Mouse (Mus musculus) limb, embryonic 14.5 days (tissue): ENCODE measurements around the gene Pltp. TPM values are rescaled to one million over a fixed set of nuclear protein-coding genes. Genes with fewer than 3 reads are reported as not detected.

Experiments used
- ATAC-seq: fragments of 200-750 bp; cut with Nextera tagmentation; 2 replicates; pipeline ENCODE4 v1.8.0; 2017; ENCODE audit warnings: low read depth, moderate number of reproducible peaks, moderate TSS enrichment; ENCODE audit not compliant: low FRiP score
- DNase-seq: peaks from one replicate; pipeline ENCODE4 v3.0.0-alpha.2; 2015; ENCODE audit warnings: low spot score
- H3K27ac ChIP-seq: fragments of 300-500 bp; sonication (generic); replicated peaks from 2 replicates; pipeline ENCODE4 v1.5.1; 2014; ENCODE audit warnings: low read depth, mild to moderate bottlenecking, low read length, moderate library complexity, mixed read lengths
- H3K27me3 ChIP-seq: fragments of 300-500 bp; sonication (generic); 2 replicates; pipeline ENCODE4 v1.6.1; 2014; ENCODE audit warnings: low read length, mixed read lengths; ENCODE audit not compliant: control insufficient read depth, insufficient read depth
- H3K36me3 ChIP-seq: fragments of 300-500 bp; sonication (generic); 2 replicates; pipeline ENCODE4 v1.6.1; 2014; ENCODE audit warnings: mild to moderate bottlenecking, low read length, moderate library complexity, mixed read lengths; ENCODE audit not compliant: control insufficient read depth, insufficient read depth
- H3K4me1 ChIP-seq: fragments of 300-500 bp; sonication (generic); 2 replicates; pipeline ENCODE4 v1.6.1; 2014; ENCODE audit warnings: antibody characterized with exemption, low read length, mixed read lengths; ENCODE audit not compliant: control insufficient read depth, insufficient read depth
- H3K4me2 ChIP-seq: fragments of 300-500 bp; sonication (generic); replicated peaks from 2 replicates; pipeline ENCODE4 v1.6.1; 2014; ENCODE audit warnings: low read depth, mild to moderate bottlenecking, low read length, moderate library complexity; ENCODE audit not compliant: severe bottlenecking
- H3K4me3 ChIP-seq: fragments of 300-500 bp; sonication (generic); replicated peaks from 2 replicates; pipeline ENCODE4 v1.5.1; 2014; ENCODE audit warnings: low read length
- H3K9ac ChIP-seq: fragments of 300-500 bp; sonication (generic); 2 replicates; pipeline ENCODE4 v1.6.1; 2014; ENCODE audit warnings: mild to moderate bottlenecking, low read depth, low read length, moderate library complexity; ENCODE audit not compliant: severe bottlenecking
- H3K9me3 ChIP-seq: fragments of 300-500 bp; sonication (generic); 2 replicates; pipeline ENCODE4 v1.6.1; 2016; ENCODE audit warnings: low read length; ENCODE audit not compliant: control insufficient read depth
- POLR2A ChIP-seq: fragments of 200-500 bp; IDR thresholded peaks from 2 replicates; pipeline ENCODE4 v1.8.0; 2012; ENCODE audit warnings: inconsistent platforms, mild to moderate bottlenecking, moderate library complexity, borderline replicate concordance; ENCODE audit not compliant: insufficient read depth, insufficient read length; ENCODE audit errors: extremely low read depth
- WGBS: fragments of 180-500 bp; shearing (Covaris S2); extraction: QIAGEN DNeasy Blood & Tissue Kit; methylation state at CpG from one replicate; pipeline ENCODE4 v1.1.7; 2014; 5-methylcytosine and 5-hydroxymethylcytosine counted together
- polyA plus RNA-seq, 2 experiments: library from polyadenylated mRNA; depleted of rRNA in 1 of 2; stranded (reverse) in 1 of 2; unstranded in 1 of 2; fragments of >200 nt; fragmentation: Nextera tagmentation in 1 of 2; extraction: Ambion mirVana in 1 of 2; gene quantifications; 2 replicates each; pipeline versions ENCODE4 v1.2.1 to v1.2.3; 2012 to 2014

Gene Pltp
- polyA plus RNA-seq, 2 experiments = 45.5 to 56.2 TPM

GRCm38 (mm10) chr2:164829090-164829489, 28.4 kb downstream of the Pltp start:
- no peaks in the 10 kb centered on the region for H3K9me3 ChIP-seq
- DNase-seq (no peak), ATAC-seq (no peak)
- no peak overlapping the region for H3K27ac ChIP-seq
- WGBS = 91% methylated on average over 1 of the region's 1 CpGs
- TF ChIP-seq POLR2A = no peak
- H3K4me2 ChIP-seq = no peak overlapping the region
- H3K36me3 ChIP-seq = peaks cover 42% of the 10 kb centered on the region
- H3K27me3 ChIP-seq = no peaks in the 10 kb centered on the region
- H3K4me1 ChIP-seq = peaks cover 3% of the 10 kb centered on the region; the same call in 1 of the 2 replicates
- H3K4me3 ChIP-seq = no peak overlapping the region
- H3K9ac ChIP-seq = no peak overlapping the region

GRCm38 (mm10) chr2:164828437-164828836, 29.1 kb downstream of the Pltp start, which contains the start of gene Spata25:
Spata25 (minus strand) TSS chr2:164828537.
- Histone ChIP-seq H3K4me2 (no peak within 1 kb of the TSS), H3K27ac (no peak within 1 kb of the TSS), H3K4me3 (no peak within 1 kb of the TSS), H3K27me3 (no peaks in the 10 kb centered on the region), H3K9ac (no peak within 1 kb of the TSS), H3K4me1 (peaks cover 8% of the 10 kb centered on the region; the same call in 1 of the 2 replicates), H3K9me3 (no peaks in the 10 kb centered on the region), H3K36me3 (peaks cover 42% of the 10 kb centered on the region)
- DNase-seq (no peak), ATAC-seq (no peak)
- 80% methylated on average over 6 of the region's 6 CpGs for WGBS
- no peak for TF ChIP-seq POLR2A

GRCm38 (mm10) chr2:164827146-164827850, 30.2 kb downstream of the Pltp start:
- WGBS = 93% methylated on average over 14 of the region's 16 CpGs

DNA sequence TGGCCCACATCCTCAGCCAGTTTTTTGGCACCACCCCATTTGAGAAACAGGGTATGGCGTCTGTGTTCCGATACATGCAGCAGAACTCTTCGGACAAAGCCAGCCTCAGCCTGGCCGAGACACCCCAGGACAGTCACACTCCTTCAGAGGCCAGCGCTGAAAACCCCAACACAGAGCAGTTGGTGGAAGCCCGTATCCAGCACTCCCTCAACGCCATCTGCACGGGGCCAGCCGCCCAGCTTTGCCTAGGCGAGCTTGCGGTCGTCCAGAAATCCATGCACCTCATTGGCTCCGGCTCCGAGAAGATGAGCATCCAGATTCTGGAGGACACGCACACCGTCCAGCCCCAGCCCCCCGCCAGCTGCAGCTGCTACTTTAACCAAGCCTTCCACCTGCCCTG, 32.0 kb downstream of the Pltp start:
- 94% methylated on average over 17 of the region's 17 CpGs for WGBS
- no peak overlapping the region for H3K27ac ChIP-seq
- no peak overlapping the region for H3K4me2 ChIP-seq
- ATAC-seq (no peak), DNase-seq (no peak)
- no peak overlapping the region for H3K4me3 ChIP-seq
- no peak overlapping the region for H3K9ac ChIP-seq
- H3K4me1 ChIP-seq = peaks cover 6% of the 10 kb centered on the region; the same call in 1 of the 2 replicates
- no peaks in the 10 kb centered on the region for H3K9me3 ChIP-seq
- H3K27me3 ChIP-seq = no peaks in the 10 kb centered on the region
- TF ChIP-seq POLR2A = no peak
- peaks cover 48% of the 10 kb centered on the region for H3K36me3 ChIP-seq

More at GRCm38 (mm10) chr2:164827146-164827850, 30.2 kb downstream of the Pltp start:
- H3K27me3 ChIP-seq = no peaks in the 10 kb centered on the region
- no peak overlapping the region for H3K9ac ChIP-seq
- H3K4me3 ChIP-seq = no peak overlapping the region
- no peak for TF ChIP-seq POLR2A
- H3K4me2 ChIP-seq = no peak overlapping the region
- peaks cover 42% of the 10 kb centered on the region for H3K36me3 ChIP-seq
- ATAC-seq = no peak
- no peak for DNase-seq
- H3K27ac ChIP-seq = no peak overlapping the region
- H3K4me1 ChIP-seq = peaks cover 6% of the 10 kb centered on the region; the same call in 1 of the 2 replicates
- H3K9me3 ChIP-seq = no peaks in the 10 kb centered on the region

DNA sequence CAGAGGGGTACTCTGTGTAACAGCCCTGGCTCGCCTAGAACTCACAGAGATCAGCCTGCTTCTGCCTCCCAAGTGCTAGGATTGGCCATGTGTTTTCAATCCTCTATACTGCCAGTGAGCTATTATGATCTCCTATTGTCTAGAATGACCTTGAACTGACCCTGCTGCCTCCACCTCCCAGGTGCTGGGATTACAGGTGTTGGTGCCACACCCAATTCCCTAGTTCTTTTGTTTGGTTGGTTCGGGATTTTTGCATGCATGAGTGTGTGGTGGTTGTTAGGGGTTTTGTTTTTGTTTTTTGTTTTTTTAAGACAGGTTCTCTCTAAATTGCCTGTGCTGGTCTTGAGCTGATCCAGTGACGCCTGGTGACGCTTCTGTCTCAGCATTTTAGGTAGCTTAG, 33.5 kb downstream of the Pltp start:
- TF ChIP-seq POLR2A = no peak
- Histone ChIP-seq H3K36me3 (peaks cover 48% of the 10 kb centered on the region), H3K4me3 (no peak overlapping the region), H3K9me3 (no peaks in the 10 kb centered on the region), H3K4me1 (peaks cover 6% of the 10 kb centered on the region; the same call in 1 of the 2 replicates), H3K27me3 (no peaks in the 10 kb centered on the region), H3K4me2 (peak overlapping the region; percentile 66; the same call in 1 of the 2 replicates), H3K27ac (no peak overlapping the region), H3K9ac (no peak overlapping the region)
- 94% methylated on average over 4 of the region's 4 CpGs for WGBS
- DNase-seq = no peak
- no peak for ATAC-seq

GRCm38 (mm10) chr2:164823181-164823585, 34.3 kb downstream of the Pltp start:
- DNase-seq = peak; percentile 44
- no peaks in the 10 kb centered on the region for H3K27me3 ChIP-seq
- peak overlapping the region; percentile 82 for H3K4me3 ChIP-seq
- peak overlapping the region; percentile 66 for H3K4me2 ChIP-seq
- peak overlapping the region; percentile 61 for H3K27ac ChIP-seq
- H3K9ac ChIP-seq = peak overlapping the region; percentile 57
- TF ChIP-seq POLR2A = no peak
- H3K9me3 ChIP-seq = no peaks in the 10 kb centered on the region
- peaks cover 41% of the 10 kb centered on the region for H3K36me3 ChIP-seq
- WGBS = 2% methylated on average over 10 of the region's 10 CpGs
- peaks cover 6% of the 10 kb centered on the region; the same call in 1 of the 2 replicates for H3K4me1 ChIP-seq
- peak; percentile 34 for ATAC-seq
